ENCODE assay signal across 16 mouse cellular contexts in genomic region chr17:71273901-71274300, GRCm38 (mm10).
"Had no signal": no experiment of that assay in that cellular context is flagged by ENCODE, and none has a peak within 500 bp of the region (broad histone marks: within the 10 kb centered on the region; RNA-seq: fewer than 3 reads in every experiment).

No protein-coding gene starts in this region.

- DNase-seq: retina, postnatal 1 day; right cerebral cortex, adult 18-20 months; right cerebral cortex, postnatal 14 days; right cerebral cortex, postnatal 25 days; right cerebral cortex, postnatal 4 days; spleen, adult 18-20 months; thymus, adult 18-20 months; thymus, adult 2 months; thymus, postnatal 14 days; thymus, postnatal 25 days; thymus, postnatal 36 days; thymus, postnatal 4 days had no signal

- H3K4me3 ChIP-seq: neural tube, embryonic 13.5 days; neural tube, embryonic 15.5 days; stomach, embryonic 15.5 days had no signal

- H3K4me1 ChIP-seq: neural tube, embryonic 13.5 days; neural tube, embryonic 15.5 days; stomach, embryonic 15.5 days had no signal

- H3K9ac ChIP-seq: neural tube, embryonic 13.5 days; neural tube, embryonic 15.5 days; stomach, embryonic 15.5 days had no signal

- H3K4me2 ChIP-seq: neural tube, embryonic 13.5 days; neural tube, embryonic 15.5 days; stomach, embryonic 15.5 days had no signal

- H3K9me3 ChIP-seq: neural tube, embryonic 13.5 days; neural tube, embryonic 15.5 days; stomach, embryonic 15.5 days had no signal

- H3K27me3 ChIP-seq: neural tube, embryonic 13.5 days; neural tube, embryonic 15.5 days; stomach, embryonic 15.5 days had no signal

- H3K27ac ChIP-seq: neural tube, embryonic 13.5 days; neural tube, embryonic 15.5 days; stomach, embryonic 15.5 days; stomach, postnatal 0 days had no signal

- H3K36me3 ChIP-seq: neural tube, embryonic 13.5 days; neural tube, embryonic 15.5 days; stomach, embryonic 15.5 days had no signal
